Mouse (Mus musculus): Measurements from ENCODE around the gene Gtf3a.

DNA sequence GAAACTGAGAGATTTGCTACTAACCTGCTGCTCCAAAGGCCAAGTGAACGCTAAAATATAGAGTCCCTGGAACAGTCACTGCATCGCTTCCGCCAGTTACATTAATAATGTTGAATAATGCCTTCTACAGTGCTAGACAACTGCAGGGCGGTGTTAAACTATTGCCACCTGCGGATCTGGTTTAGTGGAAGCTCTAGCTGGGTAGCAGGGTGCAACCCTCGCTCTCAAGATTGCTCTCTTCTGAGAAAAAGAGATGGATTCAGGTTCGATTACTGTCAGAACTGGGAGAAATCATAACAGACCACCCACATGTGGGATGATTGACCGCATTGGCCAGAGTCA lies 15.5 kb downstream of the Gtf3a start:
- TF ChIP-seq NANOG (IDR thresholded peaks at IDR 0.05; ENCODE audit: borderline replicate concordance, low read length) (no peak), CTCF (conservative IDR thresholded peaks at IDR 0.05; ENCODE audit: low read length) (no peak), POU5F1 (IDR thresholded peaks at IDR 0.05; ENCODE audit: borderline replicate concordance, low read length) (no peak)

All from E14TG2a.4 (cell line).